26 mouse cellular contexts compared by ENCODE assay signal in the genomic region with DNA sequence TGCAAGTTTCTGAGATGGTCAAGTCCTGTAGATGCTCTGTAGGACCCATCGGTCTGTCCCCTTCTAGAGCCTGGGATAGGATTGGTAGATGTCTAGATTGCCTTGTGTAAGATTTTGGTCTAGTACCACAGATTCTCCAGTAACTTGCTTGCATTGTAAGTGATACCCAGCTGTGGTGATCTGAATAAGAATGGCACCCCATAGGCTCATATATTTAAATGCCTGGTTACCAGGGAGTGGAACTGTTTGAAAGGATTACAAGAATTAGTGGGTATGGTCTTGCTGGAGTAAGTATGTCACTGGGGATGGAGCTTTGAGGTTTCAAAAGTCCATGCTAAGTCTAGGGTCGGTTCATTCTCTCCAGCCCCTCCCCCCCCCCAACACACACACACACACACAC. TPM values are rescaled to one million over a fixed set of nuclear protein-coding genes. Genes with fewer than 3 reads are reported as not detected.
DNase-seq lines count a peak whose midpoint lies in the region; ATAC-seq and TF ChIP-seq lines count a peak whose summit lies in the region.
"Had no signal": no experiment of that assay in that cellular context is flagged by ENCODE, and none has a peak within 500 bp of the region (broad histone marks: within the 10 kb centered on the region; RNA-seq: fewer than 3 reads in every experiment).

No protein-coding gene starts in this region.

- H3K9me3 ChIP-seq in heart, embryonic 11.5 days (replicated peaks; ENCODE audit: control insufficient read depth, low read length) = no peaks in the 10 kb centered on the region
- H3K9me3 ChIP-seq in ES-Bruce4 (replicated peaks; ENCODE audit: control insufficient read depth, insufficient read depth, low read length, poor library complexity, severe bottlenecking) = no peaks in the 10 kb centered on the region
- H3K9me3 ChIP-seq in forebrain, embryonic 15.5 days = no peaks in the 10 kb centered on the region
- no peaks in the 10 kb centered on the region for H3K9me3 ChIP-seq in forebrain, postnatal 0 days (ENCODE audit: low read length)
- H3K9me3 ChIP-seq: embryonic facial prominence, embryonic 10.5 days; embryonic facial prominence, embryonic 12.5 days; forebrain, embryonic 13.5 days had no signal

- H3K4me2 ChIP-seq in heart, embryonic 11.5 days = no peak overlapping the region
- no peak overlapping the region for H3K4me2 ChIP-seq in forebrain, embryonic 15.5 days (replicated peaks)
- H3K4me2 ChIP-seq in forebrain, postnatal 0 days (ENCODE audit: low read depth) = no peak overlapping the region
- H3K4me2 ChIP-seq: embryonic facial prominence, embryonic 12.5 days; forebrain, embryonic 13.5 days had no signal

- DNase-seq in heart, adult 11 months = peak; percentile 44
- peak; percentile 95 for DNase-seq in R1 (ENCODE audit: low read depth, low spot score)
- no peak for DNase-seq in forebrain, postnatal 0 days
- DNase-seq: adrenal gland, adult 8-10 months; adrenal gland, postnatal 14 days; adrenal gland, postnatal 36 days; B cell, adult 2 months; cerebellum, adult 11-12 months; cerebellum, adult 2 months; cerebellum, adult 9-10 months; cerebellum, postnatal 10 days; cerebellum, postnatal 25 days had no signal

- WGBS in heart, embryonic 11.5 days (ENCODE audit: insufficient replicate concordance) = 93% methylated on average over 2 of the region's 2 CpGs
- WGBS in forebrain, embryonic 15.5 days = 86% methylated on average over 2 of the region's 2 CpGs
- WGBS in forebrain, postnatal 0 days = 76% methylated on average over 2 of the region's 2 CpGs

- no peak for ATAC-seq in heart, embryonic 11.5 days (replicated peaks; ENCODE audit: insufficient number of reproducible peaks, low FRiP score, low TSS enrichment)
- no peak for ATAC-seq in forebrain, embryonic 15.5 days (replicated peaks)
- ATAC-seq in forebrain, postnatal 0 days = no peak
- ATAC-seq: activated CD4-positive, CD25-positive, alpha-beta regulatory T cell, adult 4 months; forebrain, embryonic 13.5 days; forebrain, embryonic 16.5 days; Patski had no signal

- no peak overlapping the region for H3K27ac ChIP-seq in heart, embryonic 11.5 days (ENCODE audit: low read depth, low read length)
- 0 out of 2 replicates have a peak overlapping the region, but pooled peaks have one; percentile 24 for H3K27ac ChIP-seq in ES-Bruce4 (ENCODE audit: insufficient read depth, low read length)
- H3K27ac ChIP-seq in forebrain, embryonic 15.5 days (replicated peaks) = no peak overlapping the region
- H3K27ac ChIP-seq in forebrain, postnatal 0 days (ENCODE audit: low read depth, low read length) = no peak overlapping the region
- H3K27ac ChIP-seq: embryonic facial prominence, embryonic 10.5 days; embryonic facial prominence, embryonic 12.5 days; forebrain, embryonic 13.5 days had no signal

- TF ChIP-seq EP300 in ES-Bruce4 (IDR thresholded peaks at IDR 0.05; ENCODE audit: insufficient read depth, low read depth, low read length) = no peak

- no peak for TF ChIP-seq POLR2A in ES-Bruce4 (IDR thresholded peaks at IDR 0.05; ENCODE audit: insufficient read depth, low read length)

- no peak for TF ChIP-seq CTCF in ES-Bruce4 (IDR thresholded peaks at IDR 0.05; ENCODE audit: low read depth, low read length)
- no peak for TF ChIP-seq CTCF in forebrain, postnatal 0 days (IDR thresholded peaks at IDR 0.05; ENCODE audit: low read depth)

- H3K4me1 ChIP-seq in heart, embryonic 11.5 days (ENCODE audit: control insufficient read depth, insufficient read depth, low read length) = no peaks in the 10 kb centered on the region
- H3K4me1 ChIP-seq in ES-Bruce4 (ENCODE audit: control insufficient read depth, insufficient read depth, low read length) = peaks cover 2% of the 10 kb centered on the region
- H3K4me1 ChIP-seq in forebrain, embryonic 15.5 days = peaks cover 5% of the 10 kb centered on the region; the same call in 1 of the 2 replicates
- no peaks in the 10 kb centered on the region for H3K4me1 ChIP-seq in forebrain, postnatal 0 days (ENCODE audit: insufficient read depth)
- H3K4me1 ChIP-seq: embryonic facial prominence, embryonic 12.5 days; forebrain, embryonic 13.5 days had no signal

- H3K36me3 ChIP-seq in heart, embryonic 11.5 days (ENCODE audit: control insufficient read depth, insufficient read depth, low read length) = peaks cover 4% of the 10 kb centered on the region; the same call in 1 of the 2 replicates
- H3K36me3 ChIP-seq in ES-Bruce4 (ENCODE audit: control insufficient read depth, insufficient read depth, low read length, poor library complexity, severe bottlenecking) = no peaks in the 10 kb centered on the region
- H3K36me3 ChIP-seq in forebrain, embryonic 15.5 days = peaks cover 36% of the 10 kb centered on the region
- peaks cover 42% of the 10 kb centered on the region for H3K36me3 ChIP-seq in forebrain, postnatal 0 days (ENCODE audit: insufficient read depth)
- H3K36me3 ChIP-seq: embryonic facial prominence, embryonic 12.5 days; G1E had no signal

- H3K4me3 ChIP-seq in heart, embryonic 11.5 days (ENCODE audit: low read depth, low read length) = no peak overlapping the region
- H3K4me3 ChIP-seq in ES-Bruce4 (ENCODE audit: low read depth, low read length) = no peak overlapping the region
- no peak overlapping the region for H3K4me3 ChIP-seq in forebrain, embryonic 15.5 days
- H3K4me3 ChIP-seq in forebrain, postnatal 0 days (ENCODE audit: low read depth, low read length) = no peak overlapping the region
- H3K4me3 ChIP-seq: embryonic facial prominence, embryonic 10.5 days; embryonic facial prominence, embryonic 12.5 days; forebrain, embryonic 13.5 days had no signal

- no peaks in the 10 kb centered on the region for H3K27me3 ChIP-seq in heart, embryonic 11.5 days (ENCODE audit: control insufficient read depth, insufficient read depth, low read length)
- no peaks in the 10 kb centered on the region for H3K27me3 ChIP-seq in ES-Bruce4 (ENCODE audit: control insufficient read depth, insufficient read depth, low read length, poor library complexity, severe bottlenecking)
- H3K27me3 ChIP-seq in forebrain, embryonic 15.5 days = no peaks in the 10 kb centered on the region
- H3K27me3 ChIP-seq in forebrain, postnatal 0 days (ENCODE audit: insufficient read depth, low read length) = no peaks in the 10 kb centered on the region
- H3K27me3 ChIP-seq: CH12.LX; embryonic facial prominence, embryonic 12.5 days; forebrain, embryonic 13.5 days; Patski had no signal

- no peak overlapping the region for H3K9ac ChIP-seq in heart, embryonic 11.5 days (ENCODE audit: low read depth, low read length)
- H3K9ac ChIP-seq in ES-Bruce4 (ENCODE audit: low read depth, poor library complexity, severe bottlenecking) = no peak overlapping the region
- no peak overlapping the region for H3K9ac ChIP-seq in forebrain, embryonic 15.5 days (replicated peaks)
- H3K9ac ChIP-seq in forebrain, postnatal 0 days = no peak overlapping the region
- H3K9ac ChIP-seq: embryonic facial prominence, embryonic 12.5 days; forebrain, embryonic 13.5 days had no signal

RNA-seq across cellular contexts. Expression of a gene that starts 21.6 kb away (rescaled TPM):
- 73.9 and 77.2 TPM in 2 replicates for polyA plus RNA-seq in heart, embryonic 11.5 days (2014; fragmentation: Nextera tagmentation; extraction: Ambion mirVana)
- polyA plus RNA-seq in ES-Bruce4 (2011; ENCODE audit: insufficient read depth, insufficient read length, low read depth, missing spikeins) = 37.8 and 41.2 TPM in 2 replicates
- 308 and 312 TPM in 2 replicates for polyA plus RNA-seq in forebrain, embryonic 15.5 days (2015; fragmentation: Nextera tagmentation; extraction: Ambion mirVana)
- total RNA-seq in forebrain, postnatal 0 days (2014; rRNA removed) = 248 and 300 TPM in 2 replicates
- polyA plus RNA-seq in forebrain, postnatal 0 days (2015; fragmentation: Nextera tagmentation; extraction: Ambion mirVana) = 390 and 428 TPM in 2 replicates
- total RNA-seq: G1E had no signal

RNA-seq across cellular contexts. Expression of a gene that starts 28.0 kb away (rescaled TPM):
- polyA plus RNA-seq in heart, embryonic 11.5 days (2014; fragmentation: Nextera tagmentation; extraction: Ambion mirVana) = 0.66 TPM in 1 of 2 replicates, not detected in the other
- not detected in 2 replicates for polyA plus RNA-seq in ES-Bruce4 (2011; ENCODE audit: insufficient read depth, insufficient read length, low read depth, missing spikeins)
- polyA plus RNA-seq in forebrain, embryonic 15.5 days (2015; fragmentation: Nextera tagmentation; extraction: Ambion mirVana) = not detected in 2 replicates
- total RNA-seq in forebrain, postnatal 0 days (2014; rRNA removed) = not detected in 2 replicates
- 0.19 and 0.21 TPM in 2 replicates for polyA plus RNA-seq in forebrain, postnatal 0 days (2015; fragmentation: Nextera tagmentation; extraction: Ambion mirVana)
- total RNA-seq: adrenal gland, adult 18-20 months; adrenal gland, adult 8-10 months; adrenal gland, postnatal 14 days; adrenal gland, postnatal 36 days; CH12.LX had no signal
- polyA plus RNA-seq: activated CD4-positive, CD25-positive, alpha-beta regulatory T cell, adult 4 months; CD4-positive, CD25-positive, alpha-beta regulatory T cell, adult 4 months; cerebellum, adult 2 months; embryonic facial prominence, embryonic 10.5 days; forebrain, embryonic 11.5 days; forebrain, embryonic 16.5 days; G1E had no signal
